Mouse (Mus musculus): ENCODE results near the gene Glod5.

Gene Glod5

DNA sequence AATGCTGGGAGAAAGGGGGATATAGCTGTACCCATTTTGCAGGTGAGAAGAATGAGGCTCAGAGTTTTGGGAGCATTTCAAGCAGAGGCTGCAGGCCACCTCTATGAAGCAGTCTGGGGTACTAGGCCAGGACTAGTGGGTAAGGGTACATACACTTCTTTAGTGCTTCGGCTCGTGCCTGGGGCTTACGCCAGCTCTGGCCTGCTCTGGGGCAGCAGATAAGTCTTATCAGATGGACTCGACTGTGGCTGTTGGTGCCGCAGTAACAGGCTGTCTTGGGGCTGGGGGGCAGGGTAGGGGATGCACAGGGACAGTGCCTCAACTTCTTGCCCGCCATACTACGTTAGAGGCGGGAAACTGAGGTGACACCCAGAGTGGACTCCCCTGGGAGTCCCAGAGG, 50.1 kb downstream of the Glod5 start:
- DNase-seq (ENCODE audit: low spot score) = no peak

DNA sequence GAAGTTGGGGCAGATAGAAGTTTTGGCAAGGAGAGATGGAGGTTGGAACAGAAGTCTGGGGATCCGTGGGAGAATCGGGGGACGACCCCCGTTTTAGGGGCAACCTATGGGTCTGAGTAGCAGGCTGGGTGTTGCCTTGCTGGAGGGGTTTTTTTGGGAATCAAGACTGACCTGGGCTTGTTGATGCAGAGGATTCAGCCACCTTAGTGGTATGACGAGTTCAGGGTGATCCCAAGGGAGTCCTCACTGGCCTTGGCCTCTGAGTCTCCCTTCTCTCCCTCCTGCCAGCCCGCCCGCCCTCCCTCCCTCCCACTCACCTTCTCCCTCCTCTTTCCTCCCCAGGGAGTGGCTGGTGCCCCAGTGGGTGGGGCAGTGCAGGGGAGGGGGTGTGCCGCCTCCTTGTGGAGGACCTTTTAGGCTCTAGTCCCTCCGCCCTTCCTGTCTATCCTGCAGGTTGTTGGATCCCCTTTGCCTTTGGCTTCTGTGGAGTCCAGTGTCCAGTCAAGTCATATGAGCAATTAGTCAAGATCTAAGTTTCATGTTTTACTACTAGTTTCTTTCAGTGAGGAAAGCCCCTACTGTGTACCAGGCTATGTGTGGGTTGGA, 50.6 kb downstream of the Glod5 start:
- no peak for DNase-seq (ENCODE audit: low spot score)

DNA sequence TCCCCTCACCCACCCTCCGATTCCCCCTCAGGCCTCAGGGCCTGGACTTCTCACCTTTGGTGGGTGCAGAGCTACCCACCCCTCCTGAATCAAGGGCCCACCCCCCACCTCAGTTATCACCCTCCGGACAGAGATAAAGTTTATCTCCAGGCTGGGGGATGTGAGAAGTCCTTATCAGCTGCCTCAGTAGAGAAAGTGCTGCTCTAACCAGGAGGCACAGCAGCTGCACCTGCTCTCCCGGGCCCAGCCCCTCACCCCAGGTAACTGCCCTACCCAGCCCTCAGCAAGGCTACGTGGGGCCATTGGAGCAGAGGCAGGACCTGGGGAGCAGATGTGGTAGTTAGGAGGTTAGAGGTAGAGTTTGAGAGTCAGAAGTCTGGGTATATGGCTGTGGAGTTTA, 52.1 kb downstream of the Glod5 start:
- DNase-seq (ENCODE audit: low spot score) = no peak

DNA sequence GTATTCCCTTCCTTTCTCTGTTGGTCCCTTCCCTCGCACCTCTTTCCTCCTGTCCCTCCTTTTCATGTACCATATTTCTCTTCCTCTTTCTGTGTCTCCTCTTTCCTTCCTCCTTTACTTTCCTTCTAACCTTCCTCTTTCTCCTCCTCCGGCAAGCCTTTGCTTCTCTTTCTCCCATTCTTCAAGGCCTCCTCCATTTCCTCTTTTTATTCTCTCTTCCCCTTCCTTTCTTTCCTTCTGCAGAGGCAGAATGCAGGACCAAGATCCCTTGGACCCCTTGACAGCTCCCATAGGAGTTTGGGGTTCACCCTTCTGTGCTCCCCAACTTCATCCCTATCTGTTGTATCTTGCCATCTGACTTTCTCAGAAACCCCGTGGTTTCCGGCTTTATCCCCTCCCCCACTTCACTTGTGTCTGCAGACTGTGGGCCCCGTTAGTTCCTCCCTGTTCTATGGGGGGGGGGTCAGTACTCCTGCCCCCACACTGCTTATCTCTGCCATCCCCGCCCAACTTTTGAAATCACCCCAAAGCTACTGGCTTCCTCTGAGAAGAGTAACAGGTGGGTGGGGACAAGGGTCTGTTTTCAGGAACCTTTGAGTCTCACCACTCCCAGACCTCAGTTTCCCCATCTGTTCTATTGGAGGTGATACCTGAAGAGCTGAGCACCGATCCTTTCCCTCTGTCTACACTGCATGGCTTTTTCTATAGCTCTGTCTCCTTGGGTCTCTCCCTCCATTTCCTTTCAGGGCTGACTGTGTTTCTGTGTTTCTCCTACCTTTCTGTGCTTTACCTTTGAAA, 54.3 kb downstream of the Glod5 start:
- no peak for DNase-seq (ENCODE audit: low spot score)

DNA sequence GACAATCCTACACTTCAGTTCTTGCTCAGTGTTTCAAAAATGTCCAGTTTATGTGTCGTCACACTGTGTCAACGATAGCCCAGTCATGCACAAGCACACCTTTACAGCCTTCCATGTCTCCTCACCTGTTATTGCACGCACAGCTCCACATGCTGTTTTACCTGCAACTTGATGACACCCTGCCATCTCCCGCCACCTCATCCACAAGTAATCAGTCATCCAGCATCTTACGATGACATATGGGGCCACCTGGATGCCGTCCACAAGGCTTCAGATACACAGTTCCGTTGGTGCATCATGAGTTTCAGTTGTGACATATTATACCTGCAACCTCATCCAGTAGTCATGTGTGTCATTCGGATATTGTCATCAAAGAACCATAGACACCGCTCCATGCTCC, 59.4 kb downstream of the Glod5 start:
- no peak for DNase-seq (ENCODE audit: low spot score)
